Mouse (Mus musculus) lung, postnatal 0 days (tissue): ENCODE measurements around the gene Amt. TPM values are rescaled to one million over a fixed set of nuclear protein-coding genes. Genes with fewer than 3 reads are reported as not detected.
A peak's percentile ranks its signal among the peaks of the same experiment; 100 is the strongest.
"Not testable (repeated sequence)": the region's sequence is repeated elsewhere in the genome, so short reads cannot be mapped to it uniquely, and the experiment has no call there.

Source experiments
- ATAC-seq: fragments of 200-750 bp; cut with Nextera tagmentation; 2 replicates; pipeline ENCODE4 v1.8.0; 2017; ENCODE audit warnings: moderate library complexity
- DNase-seq: peaks from one replicate; pipeline ENCODE4 v3.0.0-alpha.2; 2016; ENCODE audit warnings: low spot score
- H3K27ac ChIP-seq: fragments of 300-500 bp; sonication (generic); 2 replicates; pipeline ENCODE4 v1.5.1; 2014; ENCODE audit warnings: antibody characterized with exemption, mild to moderate bottlenecking, low read length, mixed read lengths
- H3K27me3 ChIP-seq: fragments of 300-500 bp; sonication (generic); replicated peaks from 2 replicates; pipeline ENCODE4 v1.6.1; 2014; ENCODE audit warnings: low read length, mixed read lengths; ENCODE audit not compliant: insufficient read depth
- H3K36me3 ChIP-seq: fragments of 300-500 bp; sonication (generic); 2 replicates; pipeline ENCODE4 v1.6.1; 2014; ENCODE audit warnings: low read length, mixed read lengths; ENCODE audit not compliant: insufficient read depth
- H3K4me1 ChIP-seq: fragments of 300-500 bp; sonication (generic); 2 replicates; pipeline ENCODE4 v1.6.1; 2014; ENCODE audit warnings: antibody characterized with exemption, low read depth, low read length, mixed read lengths; ENCODE audit not compliant: insufficient read depth
- H3K4me2 ChIP-seq: fragments of 300-500 bp; sonication (generic); replicated peaks from 2 replicates; pipeline ENCODE4 v1.6.1; 2014; ENCODE audit warnings: low read depth, mild to moderate bottlenecking, low read length, moderate library complexity, mixed read lengths
- H3K4me3 ChIP-seq: fragments of 300-500 bp; sonication (generic); 2 replicates; pipeline ENCODE4 v1.5.1; 2014; ENCODE audit warnings: low read depth, low read length
- H3K9ac ChIP-seq: fragments of 300-500 bp; sonication (generic); replicated peaks from 2 replicates; pipeline ENCODE4 v1.6.1; 2014; ENCODE audit warnings: low read depth, mild to moderate bottlenecking
- H3K9me3 ChIP-seq: fragments of 300-500 bp; sonication (generic); 2 replicates; pipeline ENCODE4 v1.6.1; 2016; ENCODE audit warnings: low read length, mixed read lengths
- CTCF ChIP-seq: IDR thresholded peaks from 2 replicates; pipeline ENCODE4 v1.5.1; 2016; ENCODE audit warnings: antibody characterized with exemption, mild to moderate bottlenecking
- EP300 ChIP-seq: IDR thresholded peaks from 2 replicates; pipeline ENCODE4 v1.6.1; 2016; ENCODE audit warnings: antibody characterized with exemption, mild to moderate bottlenecking, control low read depth
- WGBS: fragments of 180-500 bp; shearing (Covaris S2); extraction: QIAGEN DNeasy Blood & Tissue Kit; methylation state at CpG from one replicate; pipeline ENCODE4 v1.1.7; 2014; 5-methylcytosine and 5-hydroxymethylcytosine counted together
- polyA plus RNA-seq: library from polyadenylated mRNA; unstranded; fragments of >200 nt; fragmentation: Nextera tagmentation; extraction: Ambion mirVana; gene quantifications from 2 replicates; pipeline ENCODE4 v1.2.1, GENCODE M21; 2015

Amt gene
- polyA plus RNA-seq, 1 experiment from 2014 or later = 9.8 TPM

DNA sequence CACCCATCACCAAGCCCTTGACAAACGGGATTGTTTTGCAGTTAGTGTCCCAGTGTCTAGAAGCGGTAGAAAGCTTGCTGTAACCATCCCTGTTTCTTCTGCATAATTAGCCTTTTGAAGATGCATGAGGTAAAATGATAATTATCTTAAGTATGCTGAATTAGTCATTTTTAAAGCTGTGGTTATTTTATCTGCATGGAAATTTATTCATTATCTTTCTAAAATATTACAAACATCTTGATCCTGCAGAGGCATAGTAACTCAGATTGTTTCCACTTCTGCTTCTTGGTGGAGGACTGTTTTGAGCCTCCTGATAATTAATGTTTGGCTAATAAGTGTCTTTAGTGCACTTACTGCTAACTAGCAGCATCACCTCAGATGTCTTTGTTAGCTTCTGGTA, 21.8 kb downstream of the Amt start:
- WGBS = 76% methylated on average over 2 of the region's 2 CpGs
- Histone ChIP-seq H3K4me3 (no peak overlapping the region), H3K4me2 (no peak overlapping the region), H3K4me1 (no peaks in the 10 kb centered on the region; the same call in 1 of the 2 replicates), H3K27me3 (no peaks in the 10 kb centered on the region), H3K9ac (no peak overlapping the region), H3K9me3 (no peaks in the 10 kb centered on the region), H3K36me3 (no peaks in the 10 kb centered on the region), H3K27ac (no peak overlapping the region)
- no peak for ATAC-seq
- no peak for TF ChIP-seq CTCF
- no peak for DNase-seq

DNA sequence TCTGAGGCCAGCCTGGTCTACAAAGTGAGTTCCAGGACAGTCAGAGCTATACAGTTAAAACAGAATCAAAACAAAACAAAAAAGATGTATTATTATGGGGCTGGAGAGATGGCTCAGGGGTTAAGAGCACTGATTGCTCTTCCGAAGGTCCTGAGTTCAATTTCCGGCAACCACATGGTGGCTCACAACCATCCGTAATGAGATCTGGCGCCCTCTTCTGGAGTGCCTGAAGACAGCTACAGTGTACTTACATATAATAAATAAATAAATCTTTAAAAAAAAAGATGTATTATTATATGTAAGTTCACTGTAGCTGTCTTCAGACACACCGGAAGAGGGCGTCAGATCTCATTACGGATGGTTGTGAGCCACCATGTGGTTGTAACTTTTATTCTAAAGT, 25.4 kb downstream of the Amt start:
- not testable (repeated sequence) for H3K36me3 ChIP-seq, H3K4me1 ChIP-seq, ATAC-seq, H3K27ac ChIP-seq, H3K27me3 ChIP-seq, H3K4me2 ChIP-seq, H3K9me3 ChIP-seq, H3K4me3 ChIP-seq, DNase-seq, H3K9ac ChIP-seq
- peak; percentile 36 for TF ChIP-seq CTCF
- WGBS = 85% methylated on average over 7 of the region's 7 CpGs

DNA sequence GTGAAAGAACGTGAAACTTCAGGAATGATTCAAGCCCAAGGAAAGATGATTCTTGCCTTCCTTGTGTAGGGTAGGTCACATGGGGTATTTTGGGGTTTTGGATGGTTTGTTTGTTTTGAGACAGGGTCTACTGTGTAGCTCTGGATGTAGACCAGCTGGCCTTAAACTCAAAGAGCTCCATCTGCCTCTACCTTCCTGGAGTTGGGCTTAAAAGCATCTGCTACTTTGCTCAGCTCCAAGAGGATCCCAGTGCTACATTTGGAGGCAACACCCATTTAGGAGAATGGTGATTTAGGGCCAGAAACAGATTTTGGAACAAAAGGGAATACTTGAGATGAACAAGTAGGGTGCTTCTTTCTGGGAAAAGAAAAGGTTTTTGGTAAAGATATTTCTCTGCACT, 28.1 kb downstream of the Amt start:
- Histone ChIP-seq H3K4me2 (no peak overlapping the region), H3K27me3 (no peaks in the 10 kb centered on the region), H3K9ac (no peak overlapping the region), H3K27ac (no peak overlapping the region), H3K36me3 (peaks cover 4% of the 10 kb centered on the region; the same call in 1 of the 2 replicates), H3K4me3 (no peak overlapping the region), H3K9me3 (no peaks in the 10 kb centered on the region), H3K4me1 (no peaks in the 10 kb centered on the region)
- ATAC-seq = no peak
- WGBS = 76% methylated on average over 1 of the region's 1 CpGs
- TF ChIP-seq CTCF (no peak), EP300 (no peak)
- DNase-seq = no peak

DNA sequence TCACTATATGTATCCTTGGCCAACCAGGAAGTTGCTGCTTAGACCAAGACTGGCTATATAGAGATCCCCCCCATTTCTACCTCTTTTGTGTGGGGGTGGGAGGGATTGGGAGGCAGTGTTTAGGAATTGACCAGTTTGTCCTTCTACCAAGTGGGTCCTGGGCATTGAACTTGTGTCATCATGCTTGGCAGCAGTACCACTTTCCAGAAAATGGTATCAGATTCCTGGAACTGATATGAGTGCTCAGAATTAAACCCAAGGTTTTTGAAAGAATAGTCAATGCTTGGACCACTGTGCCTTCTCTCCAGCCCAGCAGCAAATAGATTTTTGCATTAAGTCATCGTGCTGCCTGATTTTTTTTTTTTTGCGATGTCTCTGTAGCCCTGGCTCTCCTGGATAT, 29.2 kb downstream of the Amt start:
- 96% methylated on average over 2 of the region's 2 CpGs for WGBS
- Histone ChIP-seq H3K27ac (no peak overlapping the region), H3K4me1 (no peaks in the 10 kb centered on the region), H3K27me3 (no peaks in the 10 kb centered on the region), H3K4me2 (no peak overlapping the region), H3K9ac (no peak overlapping the region), H3K36me3 (peaks cover 5% of the 10 kb centered on the region; the same call in 1 of the 2 replicates), H3K9me3 (no peaks in the 10 kb centered on the region), H3K4me3 (no peak overlapping the region)
- no peak for ATAC-seq
- TF ChIP-seq EP300 = no peak
- no peak for TF ChIP-seq CTCF
- DNase-seq = no peak

DNA sequence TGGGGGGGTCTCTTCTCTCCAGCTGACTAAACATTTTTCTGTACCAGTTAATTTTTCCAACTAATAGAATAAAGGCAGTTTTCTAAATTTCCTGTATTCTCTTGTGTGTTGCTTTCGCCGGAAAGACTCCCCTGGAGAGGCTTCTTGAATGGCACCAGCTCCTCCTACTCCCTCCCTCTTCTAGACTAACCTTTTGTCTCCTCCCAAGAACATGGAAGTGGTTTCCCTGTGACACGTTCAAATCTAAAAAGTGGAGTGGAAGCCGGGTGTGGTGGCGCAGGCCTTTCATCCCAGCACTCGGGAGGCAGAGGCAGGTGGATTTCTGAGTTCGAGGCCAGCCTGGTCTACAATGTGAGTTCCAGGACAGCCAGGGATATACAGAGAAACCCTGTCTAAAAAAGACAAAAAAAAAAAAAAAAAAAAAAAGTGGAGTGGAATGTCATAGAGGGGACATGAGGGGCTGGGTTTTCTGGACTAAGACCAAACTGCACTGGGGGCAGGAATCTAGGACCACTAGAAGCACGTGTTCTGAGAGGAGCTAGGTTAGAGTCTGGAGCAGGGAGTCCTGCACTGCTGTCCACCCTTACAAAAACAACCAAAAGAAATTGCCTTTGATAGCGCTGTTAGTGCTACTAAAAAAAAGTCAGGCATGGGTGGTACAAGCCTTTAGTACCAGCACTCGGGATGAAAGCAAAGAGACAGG, 41.3 kb downstream of the Amt start:
- no peak overlapping the region for H3K4me3 ChIP-seq
- no peak for DNase-seq
- H3K9me3 ChIP-seq = no peaks in the 10 kb centered on the region
- H3K36me3 ChIP-seq = peaks cover 17% of the 10 kb centered on the region
- ATAC-seq = no peak
- H3K9ac ChIP-seq = no peak overlapping the region
- peak overlapping the region; percentile 98 for H3K27ac ChIP-seq
- 53% methylated on average over 10 of the region's 10 CpGs for WGBS
- peak overlapping the region; percentile 75; the same call in 1 of the 2 replicates for H3K4me2 ChIP-seq
- no peaks in the 10 kb centered on the region for H3K27me3 ChIP-seq
- peaks cover 17% of the 10 kb centered on the region; the same call in 1 of the 2 replicates for H3K4me1 ChIP-seq
- TF ChIP-seq CTCF = no peak
- TF ChIP-seq EP300 = no peak

DNA sequence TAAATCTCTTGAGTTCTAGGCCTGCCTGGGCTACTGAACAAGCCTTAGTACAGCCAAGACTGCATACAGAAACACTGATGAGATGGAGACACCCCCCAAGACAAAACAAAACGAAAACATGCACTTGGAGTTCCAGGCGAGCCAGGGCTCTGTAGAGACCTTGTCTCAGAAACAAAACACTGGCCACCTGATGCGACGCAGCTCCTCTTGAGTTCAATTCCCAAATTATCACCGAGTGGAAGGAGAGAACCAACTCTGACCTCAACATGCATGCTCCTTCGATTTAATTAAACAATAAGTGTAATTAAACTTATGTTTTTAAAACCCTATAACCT, 41.9 kb downstream of the Amt start:
- 21% methylated on average over 6 of the region's 6 CpGs for WGBS
- H3K36me3 ChIP-seq = peaks cover 14% of the 10 kb centered on the region
- no peak for DNase-seq

More for the DNA sequence above, 41.9 kb downstream of the Amt start:
- H3K27ac ChIP-seq = peak overlapping the region; percentile 98
- no peak for ATAC-seq
- H3K9me3 ChIP-seq = no peaks in the 10 kb centered on the region
- peak overlapping the region; percentile 62; the same call in 1 of the 2 replicates for H3K4me3 ChIP-seq
- H3K4me2 ChIP-seq = peak overlapping the region; percentile 75
- no peaks in the 10 kb centered on the region for H3K27me3 ChIP-seq
- TF ChIP-seq CTCF (no peak), EP300 (no peak)
- 0 out of 2 replicates have a peak overlapping the region, but pooled peaks have one; percentile 72 for H3K9ac ChIP-seq
- H3K4me1 ChIP-seq = peaks cover 17% of the 10 kb centered on the region; the same call in 1 of the 2 replicates
